Mouse (Mus musculus): ENCODE data around the gene Dctn3.
"Not testable (repeated sequence)": the region's sequence is repeated elsewhere in the genome, so short reads cannot be mapped to it uniquely, and the experiment has no call there.

Dctn3 gene

GRCm38 (mm10) chr4:41722918-41723351 is at the start of gene Dctn3:
Gene Dctn3, minus strand, starts transcription at chr4:41723170.
- DNase-seq (ENCODE audit: low spot score) = peak; percentile 99

DNA sequence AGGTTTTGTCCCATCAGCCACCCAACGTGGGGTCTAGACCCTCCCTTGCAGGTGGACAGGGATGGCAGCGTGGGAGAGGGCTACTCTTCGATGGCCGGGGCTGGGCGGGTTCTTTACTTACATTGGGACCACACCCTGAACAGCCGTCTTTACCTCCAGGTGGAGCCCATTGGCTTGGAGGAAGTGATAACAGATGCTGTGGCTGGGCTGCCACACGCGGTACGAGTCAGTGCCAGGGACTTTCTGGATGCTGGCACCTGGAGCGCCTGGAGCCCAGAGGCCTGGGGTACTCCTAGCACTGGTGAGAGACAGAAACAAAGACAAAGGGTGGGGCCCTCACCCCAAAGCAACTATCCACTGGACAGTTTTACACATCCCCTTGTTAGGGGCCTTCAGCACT is 44.3 kb upstream of the Dctn3 start:
- not testable (repeated sequence) for DNase-seq (ENCODE audit: low spot score)

- DNase-seq (ENCODE audit: low spot score) = not testable (repeated sequence)
These were observed 40.2 kb upstream of the Dctn3 start for GRCm38 (mm10) chr4:41763176-41763575.

DNA sequence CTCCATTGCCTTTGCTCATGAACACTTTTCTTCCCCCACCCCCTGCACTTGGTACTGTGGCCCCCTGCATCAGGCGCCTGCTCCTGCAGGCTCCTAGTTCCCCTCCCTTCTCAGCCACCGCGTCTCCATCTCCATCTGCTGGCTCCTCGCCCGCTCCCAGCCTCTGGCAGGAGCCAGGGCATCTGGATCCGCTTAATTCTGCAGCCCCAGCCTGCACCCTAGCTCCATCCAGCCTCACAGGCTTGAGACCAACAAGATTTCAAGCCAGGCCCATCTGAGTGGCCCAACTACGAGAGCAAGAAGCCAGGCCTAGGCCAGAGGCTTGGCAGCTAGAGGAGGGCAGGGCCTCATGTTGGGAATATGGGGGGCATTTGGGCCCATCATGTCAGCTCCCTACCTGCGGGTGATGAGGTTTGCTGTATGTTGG is 39.7 kb upstream of the Dctn3 start:
- DNase-seq (ENCODE audit: low spot score) = peak; percentile 43

DNA sequence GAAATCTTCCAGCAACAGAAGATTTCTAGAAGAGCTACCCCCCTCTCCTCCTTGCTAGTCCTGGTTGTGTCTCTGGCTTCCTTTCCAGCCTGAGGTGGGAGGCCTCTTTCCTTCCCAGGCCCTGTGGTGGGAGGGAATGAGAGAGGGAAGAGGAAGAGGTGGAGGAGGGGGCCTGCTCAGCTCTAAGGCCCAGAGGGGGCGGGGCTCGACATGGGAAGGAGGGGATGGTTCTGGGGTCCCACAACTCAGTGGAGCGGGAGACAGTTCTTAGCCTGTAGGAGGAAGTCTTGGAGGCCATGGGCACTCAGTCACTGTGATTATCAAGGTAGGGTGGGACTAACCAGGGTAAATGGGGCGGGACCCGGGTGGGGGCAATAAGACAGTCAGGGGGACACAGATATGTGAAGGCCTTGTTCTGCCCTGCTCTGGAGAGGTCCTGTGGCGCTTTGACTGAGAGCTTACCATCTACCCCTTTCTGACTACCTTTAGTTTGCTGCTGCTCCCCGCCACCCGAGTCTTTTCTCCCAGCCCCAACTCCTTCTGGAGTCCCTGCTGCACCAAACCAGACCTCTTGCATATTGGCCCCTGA is 39.2 kb upstream of the Dctn3 start:
- DNase-seq (ENCODE audit: low spot score) = peak; percentile 83

DNA sequence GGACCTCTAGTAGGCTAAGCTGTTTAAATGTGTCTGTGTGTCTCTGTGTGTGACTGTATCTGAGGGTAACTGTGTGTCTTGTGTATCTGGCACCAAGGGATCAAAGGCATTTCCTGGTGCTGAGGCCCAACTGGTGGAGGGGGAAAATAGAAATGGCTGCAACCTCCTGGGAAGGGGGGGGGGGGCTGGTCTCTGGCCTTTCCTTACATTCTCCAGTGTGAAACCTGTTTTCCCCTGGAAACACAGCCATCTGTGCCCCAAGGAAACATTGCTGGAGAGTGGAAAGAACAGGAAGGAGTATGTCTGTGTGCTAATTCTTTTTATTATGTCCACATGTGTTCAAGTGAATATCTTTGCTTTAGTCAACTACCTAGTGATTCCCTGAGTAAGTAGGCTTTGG is 38.7 kb upstream of the Dctn3 start:
- peak; percentile 19 for DNase-seq (ENCODE audit: low spot score)

GRCm38 (mm10) chr4:41760911-41761310 is 37.9 kb upstream of the Dctn3 start:
- no peak for DNase-seq (ENCODE audit: low spot score)

GRCm38 (mm10) chr4:41760288-41760721 is 37.3 kb upstream of the Dctn3 start:
- DNase-seq (ENCODE audit: low spot score) = peak; percentile 94

- DNase-seq (ENCODE audit: low spot score) = no peak
These were observed 36.8 kb upstream of the Dctn3 start for GRCm38 (mm10) chr4:41759656-41760287.

DNA sequence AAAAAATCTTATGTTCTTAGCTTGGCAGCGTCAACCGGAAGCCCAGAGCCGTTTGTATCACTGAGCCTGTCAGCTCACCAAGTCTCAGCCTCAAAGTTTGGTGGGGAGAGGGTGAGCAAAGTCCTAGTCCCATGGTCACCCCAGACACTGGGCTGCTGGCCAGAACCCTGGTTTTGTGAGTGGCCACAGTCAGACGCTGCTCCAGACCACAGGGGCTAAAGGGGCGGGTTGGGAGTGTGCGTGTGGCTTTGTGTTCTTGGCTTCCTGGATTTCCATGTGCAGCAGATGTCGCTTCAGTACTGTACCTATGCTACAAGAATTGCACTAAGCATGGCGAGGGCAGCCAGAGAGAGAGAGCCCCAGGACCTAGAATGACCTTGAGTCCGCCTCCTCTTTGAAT is 36.2 kb upstream of the Dctn3 start:
- no peak for DNase-seq (ENCODE audit: low spot score)

DNA sequence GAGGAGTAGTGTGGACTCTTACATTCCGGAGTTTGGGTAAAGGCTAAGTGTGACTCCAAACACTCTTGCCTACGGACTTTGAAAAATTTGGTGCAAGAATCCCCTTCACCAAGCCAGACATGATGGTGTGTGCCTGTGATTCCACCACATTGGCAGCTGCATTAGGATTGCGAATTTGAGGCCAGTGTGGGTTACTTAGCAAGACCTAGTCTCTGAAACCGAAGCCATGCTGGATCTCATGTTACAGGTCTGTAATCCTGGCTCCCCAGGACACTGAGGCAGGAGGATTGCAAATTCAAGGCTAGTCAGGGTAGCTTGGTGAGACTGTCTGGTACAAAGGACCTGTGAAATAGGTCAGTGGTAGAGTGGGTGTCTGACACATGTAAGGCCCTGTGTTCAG is 35.7 kb upstream of the Dctn3 start:
- DNase-seq (ENCODE audit: low spot score) = no peak

DNA sequence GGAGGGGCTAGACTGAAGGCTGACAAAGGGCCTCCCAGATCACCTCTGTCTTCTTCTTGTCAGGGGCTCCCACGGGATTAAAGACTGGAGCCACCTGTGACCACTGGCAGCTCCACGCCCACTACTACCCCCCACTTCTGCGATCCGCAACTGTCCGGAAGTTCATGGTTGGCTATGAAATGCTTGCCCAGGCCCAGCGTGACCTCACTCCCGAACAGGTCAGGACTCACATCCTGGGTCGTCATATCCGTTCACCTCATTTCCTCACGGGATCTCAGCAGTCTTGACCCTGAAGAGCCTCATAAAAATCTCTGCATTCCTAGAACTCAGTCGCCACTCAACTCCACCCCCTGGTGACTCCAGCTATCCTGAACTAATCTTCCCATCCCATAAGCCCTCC is 35.1 kb upstream of the Dctn3 start:
- DNase-seq (ENCODE audit: low spot score) = no peak

DNA sequence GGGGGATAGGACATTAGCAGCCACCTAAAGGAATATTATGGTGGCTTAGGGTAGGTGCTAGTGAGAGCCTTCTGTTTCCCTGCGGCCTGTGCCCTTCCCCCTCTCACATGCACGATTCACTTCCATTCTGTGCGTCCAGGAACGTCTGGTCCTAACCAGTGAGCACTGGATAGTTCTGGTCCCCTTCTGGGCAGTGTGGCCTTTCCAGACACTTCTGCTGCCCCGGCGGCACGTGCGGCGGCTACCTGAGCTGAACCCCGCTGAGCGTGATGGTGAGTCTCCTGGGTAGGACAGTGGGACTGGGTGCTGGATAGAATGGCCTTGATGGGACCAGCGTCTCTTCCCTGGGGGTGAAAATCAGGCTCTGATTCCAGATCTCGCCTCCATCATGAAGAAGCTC is 34.4 kb upstream of the Dctn3 start:
- no peak for DNase-seq (ENCODE audit: low spot score)

GRCm38 (mm10) chr4:41756440-41756839 is 33.5 kb upstream of the Dctn3 start:
- no peak for DNase-seq (ENCODE audit: low spot score)

DNA sequence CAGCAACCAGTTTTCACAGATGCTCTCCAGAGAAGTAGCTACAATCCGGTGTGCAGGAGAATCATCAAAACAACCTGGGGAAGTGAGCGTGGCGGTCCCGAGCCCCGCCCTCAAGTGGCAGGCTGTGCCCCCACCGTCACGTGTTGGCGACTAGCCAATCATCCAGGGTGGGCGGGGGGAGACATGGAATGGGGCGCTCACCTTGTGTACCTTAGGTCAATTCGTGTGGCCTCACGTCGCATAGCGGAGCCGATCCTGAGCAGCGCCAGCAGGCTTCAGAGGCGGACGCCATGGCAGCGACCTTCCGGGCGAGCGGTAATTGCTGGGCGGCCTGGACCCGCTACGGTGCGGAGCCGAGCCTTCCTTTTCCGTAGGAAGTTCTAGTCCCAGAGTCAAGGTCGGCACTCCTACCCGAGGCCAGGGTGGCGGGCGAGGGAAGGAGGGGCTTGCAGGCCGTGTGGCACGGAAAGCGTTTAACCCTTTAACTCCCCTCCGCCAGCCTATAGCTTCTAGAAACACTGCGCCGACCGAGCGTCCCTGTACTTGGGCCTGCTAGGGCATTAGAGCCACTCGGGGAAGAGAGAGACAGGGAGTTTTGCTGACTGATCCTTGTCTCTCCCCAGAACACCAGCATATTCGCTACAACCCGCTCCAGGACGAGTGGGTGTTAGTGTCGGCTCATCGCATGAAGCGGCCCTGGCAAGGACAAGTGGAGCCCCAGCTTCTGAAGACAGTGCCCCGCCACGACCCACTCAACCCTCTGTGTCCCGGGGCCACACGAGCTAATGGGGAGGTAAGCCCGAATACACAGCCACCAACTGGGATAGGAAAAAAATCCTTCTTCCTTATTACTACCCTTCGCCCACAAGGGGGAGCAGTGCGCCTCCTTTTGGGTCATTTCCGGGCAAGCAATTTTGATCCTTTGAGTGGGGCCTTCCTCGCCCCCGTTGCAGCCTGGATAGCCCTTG is 32.7 kb upstream of the Dctn3 start, which contains the start of gene Sigmar1:
Gene Sigmar1, minus strand, starts transcription at position 820 of the 968 bp plus-strand sequence.
- DNase-seq (ENCODE audit: low spot score) = peak; percentile 93

- DNase-seq (ENCODE audit: low spot score) = no peak
These were observed 31.9 kb upstream of the Dctn3 start, which contains the start of gene Galt for GRCm38 (mm10) chr4:41754797-41755337. Gene Galt, plus strand, starts transcription at chr4:41755228.

- no peak for DNase-seq (ENCODE audit: low spot score)
These were observed 22.1 kb upstream of the Dctn3 start for GRCm38 (mm10) chr4:41745021-41745420.

DNA sequence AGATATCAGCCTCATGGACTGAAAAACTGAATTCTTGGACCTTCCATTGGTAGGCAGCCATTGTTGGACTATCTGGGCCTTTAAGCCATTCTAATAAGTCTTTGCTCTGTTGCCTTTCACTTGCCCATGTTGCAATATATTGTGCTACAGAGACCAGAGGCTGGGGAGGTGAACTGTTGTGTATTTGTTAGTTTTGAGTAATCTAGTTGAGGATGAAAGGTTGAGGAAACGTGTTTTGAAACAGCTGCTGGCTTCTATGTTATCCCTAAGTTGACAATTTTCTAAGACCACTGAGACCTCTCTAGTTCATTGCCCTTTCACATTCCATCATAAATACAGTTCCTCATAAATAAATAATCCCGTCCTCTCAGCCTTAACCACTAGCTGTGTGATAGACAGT is 21.2 kb upstream of the Dctn3 start:
- DNase-seq (ENCODE audit: low spot score) = no peak

DNA sequence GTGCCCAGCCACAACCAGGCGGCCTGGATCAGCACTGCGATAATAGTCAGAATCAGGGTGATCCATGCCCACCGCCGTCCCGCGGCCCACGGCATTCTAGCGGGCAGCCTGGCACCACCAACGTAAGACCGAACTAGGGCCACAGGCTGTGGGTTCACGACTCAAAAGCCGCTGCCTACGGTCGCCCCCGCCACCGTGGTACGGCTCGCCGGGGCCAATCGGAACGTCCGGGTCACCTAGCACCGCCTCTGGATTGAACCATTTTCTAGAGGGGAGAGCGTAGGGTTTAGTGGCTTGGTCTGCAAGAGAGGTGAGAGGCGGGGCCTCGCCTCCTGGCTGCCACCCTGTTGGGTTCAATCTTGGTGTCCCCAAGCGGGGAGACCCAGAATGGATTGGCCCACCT is 18.2 kb upstream of the Dctn3 start:
- DNase-seq (ENCODE audit: low spot score) = peak; percentile 98

DNA sequence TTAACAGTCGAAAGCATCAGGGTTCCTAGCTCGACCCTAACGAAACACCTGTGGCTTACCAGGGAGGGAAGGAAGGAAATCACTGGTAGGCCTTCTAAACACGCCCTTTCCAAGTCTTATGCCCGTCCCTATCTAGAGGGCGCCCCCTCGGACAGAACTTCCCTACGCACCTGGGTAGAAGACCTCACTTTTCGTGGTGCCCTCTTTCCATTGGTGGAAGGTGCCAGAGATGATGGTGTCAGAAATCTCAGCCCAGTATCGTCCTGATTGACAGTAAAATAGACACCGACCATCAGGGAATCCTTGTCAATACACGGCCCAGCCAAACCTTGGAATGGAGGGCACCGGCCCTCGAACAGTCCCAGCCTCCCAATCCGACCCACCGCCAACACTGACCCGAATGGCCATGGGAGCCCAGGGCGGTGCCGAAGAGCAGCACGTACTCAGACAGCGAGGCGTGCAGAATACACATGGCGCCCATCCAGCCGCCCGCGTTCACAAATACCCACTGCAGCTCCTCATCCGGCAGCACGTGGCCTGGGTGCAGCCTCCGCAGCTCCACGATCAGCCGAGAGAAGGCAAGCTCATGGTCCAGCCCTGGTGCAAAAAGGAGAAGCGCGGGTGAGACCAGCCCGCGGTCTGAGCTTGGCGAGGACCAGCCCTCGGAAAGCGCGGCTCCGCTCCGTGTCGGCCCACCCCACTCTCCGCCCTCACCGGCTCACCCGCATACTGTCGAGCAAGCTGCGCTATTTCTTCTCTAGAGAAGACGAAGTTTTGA is 17.6 kb upstream of the Dctn3 start:
- DNase-seq (ENCODE audit: low spot score) = peak; percentile 47

DNA sequence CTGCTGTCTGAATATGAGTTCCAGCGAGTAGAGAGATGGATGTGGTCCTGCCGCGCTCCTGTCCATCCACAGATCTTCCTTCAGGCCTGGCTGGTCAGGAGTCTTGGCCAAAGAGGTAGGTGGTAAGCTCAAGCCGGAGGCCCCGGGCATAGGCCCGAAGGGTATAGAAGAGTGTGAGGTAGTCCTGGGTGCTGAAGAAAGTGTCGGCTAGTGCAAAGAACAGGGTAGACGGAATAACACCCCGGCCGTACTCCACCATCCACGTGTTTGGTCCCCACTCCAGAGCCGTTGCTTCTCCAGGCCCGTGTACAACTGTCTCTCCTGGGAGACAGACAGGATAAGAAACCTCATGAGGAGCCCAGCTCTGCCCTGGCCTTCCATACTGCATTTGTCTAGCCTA is 16.3 kb upstream of the Dctn3 start:
- no peak for DNase-seq (ENCODE audit: low spot score)

- DNase-seq (ENCODE audit: low spot score) = no peak
These were observed 15.3 kb upstream of the Dctn3 start for GRCm38 (mm10) chr4:41738256-41738603.

Measured in embryo, embryonic 10.5 days (tissue).